Mouse (Mus musculus) thymus, adult 2 months (tissue): ENCODE measurements around the gene Card9. TPM values are rescaled to one million over a fixed set of nuclear protein-coding genes. Genes with fewer than 3 reads are reported as not detected.

ENCODE experiments used
- DNase-seq: peaks from one replicate; pipeline ENCODE4 v3.0.0; 2021
- H3K27ac ChIP-seq: fragments of 200-500 bp; 2 replicates; pipeline ENCODE4 v1.5.1; 2012; ENCODE audit warnings: low read length, control low read depth; ENCODE audit not compliant: control insufficient read depth, insufficient read depth
- H3K27me3 ChIP-seq: fragments of 200-500 bp; 2 replicates; pipeline ENCODE4 v1.6.1; 2012; ENCODE audit warnings: mild to moderate bottlenecking, low read length, moderate library complexity, mixed read lengths; ENCODE audit not compliant: control insufficient read depth, insufficient read depth
- H3K36me3 ChIP-seq: fragments of 200-500 bp; 2 replicates; pipeline ENCODE4 v1.6.1; 2012; ENCODE audit warnings: mild to moderate bottlenecking, low read length, moderate library complexity; ENCODE audit not compliant: control insufficient read depth, insufficient read depth
- H3K4me1 ChIP-seq: fragments of 200-500 bp; replicated peaks from 2 replicates; pipeline ENCODE4 v1.6.1; 2012; ENCODE audit warnings: low read length; ENCODE audit not compliant: control insufficient read depth, insufficient read depth
- H3K4me3 ChIP-seq: fragments of 200-500 bp; 2 replicates; pipeline ENCODE4 v1.5.1; 2012; ENCODE audit warnings: mild to moderate bottlenecking, low read length, control low read depth, moderate library complexity; ENCODE audit not compliant: control insufficient read depth, insufficient read depth
- CTCF ChIP-seq: fragments of 200-500 bp; IDR thresholded peaks from 2 replicates; pipeline ENCODE4 v1.5.1; 2012; ENCODE audit warnings: mild to moderate bottlenecking, control low read depth, low read length, moderate library complexity, borderline replicate concordance; ENCODE audit not compliant: control insufficient read depth, poor library complexity, insufficient read depth; ENCODE audit errors: extremely low read depth
- POLR2A ChIP-seq: fragments of 200-500 bp; IDR thresholded peaks from 2 replicates; pipeline ENCODE4 v1.6.1; 2012; ENCODE audit warnings: mild to moderate bottlenecking, low read length, control low read depth, moderate library complexity; ENCODE audit not compliant: control insufficient read depth, poor library complexity, insufficient read depth; ENCODE audit errors: extremely low read depth
- WGBS: fragments of 180-500 bp; shearing (Covaris S2); methylation state at CpG from one replicate; pipeline ENCODE4 v1.1.7; 2018; 5-methylcytosine and 5-hydroxymethylcytosine counted together
- polyA plus RNA-seq: library from polyadenylated mRNA; depleted of rRNA; stranded (reverse); fragments of >200 nt; gene quantifications from 2 replicates; pipeline ENCODE4 v1.2.3, GENCODE M21; 2012

The Card9 gene
- polyA plus RNA-seq, 1 experiment, result 51.0 TPM

DNA sequence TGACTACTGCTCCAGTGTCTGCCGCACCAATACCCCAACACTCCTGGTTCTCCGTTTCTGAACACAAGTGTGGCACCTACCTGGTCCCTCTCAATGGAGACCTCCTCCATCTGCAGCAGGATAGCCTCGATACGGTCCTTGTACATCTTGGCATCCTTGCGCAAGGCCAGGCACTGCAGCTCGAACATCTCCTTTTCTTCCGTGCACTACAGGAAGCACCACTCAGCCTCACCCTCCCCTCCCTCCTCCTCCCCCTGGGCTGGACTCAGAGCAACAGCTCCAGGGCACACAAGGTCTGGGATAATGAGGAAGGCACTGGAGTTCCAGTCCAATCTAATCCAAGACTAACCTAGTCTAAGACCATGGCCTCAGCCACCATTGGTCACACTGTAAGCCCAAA lies 4.0 kb downstream of the Card9 start:
- Histone ChIP-seq H3K27me3 (no peaks in the 10 kb centered on the region), H3K36me3 (no peaks in the 10 kb centered on the region), H3K4me1 (peaks cover 44% of the 10 kb centered on the region), H3K4me3 (peak overlapping the region; percentile 32), H3K27ac (peak overlapping the region; percentile 29; the same call in 1 of the 2 replicates)
- WGBS, result 67% methylated on average over 7 of the region's 7 CpGs
- no peak for TF ChIP-seq POLR2A
- DNase-seq, result peak; percentile 50

- DNase-seq, result no peak
- H3K4me3 ChIP-seq, result no peak overlapping the region; the same call in 1 of the 2 replicates
- peaks cover 47% of the 10 kb centered on the region for H3K4me1 ChIP-seq
- peak overlapping the region; percentile 29 for H3K27ac ChIP-seq
- no peak for TF ChIP-seq CTCF
- TF ChIP-seq POLR2A, result no peak
- WGBS, result 28% methylated on average over 4 of the region's 4 CpGs
- no peaks in the 10 kb centered on the region for H3K27me3 ChIP-seq
- H3K36me3 ChIP-seq, result no peaks in the 10 kb centered on the region
Observed at GRCm38 (mm10) chr2:26356231-26356630, 4.5 kb downstream of the Card9 start.

DNA sequence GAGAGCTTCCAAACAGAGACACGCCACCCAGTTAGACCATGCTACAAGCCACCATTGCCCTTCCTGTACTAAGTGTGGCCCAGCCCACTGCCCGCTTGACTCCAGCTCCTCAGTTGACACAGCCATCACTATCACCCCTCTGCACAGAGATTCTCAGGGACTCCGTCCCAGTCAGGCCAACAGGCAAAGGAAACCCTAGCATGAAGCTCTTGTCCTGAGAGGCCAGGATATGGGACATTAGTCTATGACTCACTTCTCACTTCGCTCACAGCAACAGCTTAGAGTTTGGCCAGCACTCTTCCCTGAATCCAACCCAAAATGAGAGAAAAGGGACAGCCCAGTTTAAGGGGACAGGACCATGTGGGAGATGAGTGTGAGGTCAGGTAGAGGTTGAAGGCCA lies 6.3 kb downstream of the Card9 start:
- Histone ChIP-seq H3K4me3 (no peak overlapping the region), H3K27ac (no peak overlapping the region), H3K4me1 (peaks cover 44% of the 10 kb centered on the region), H3K36me3 (no peaks in the 10 kb centered on the region), H3K27me3 (no peaks in the 10 kb centered on the region)
- TF ChIP-seq CTCF (no peak), POLR2A (no peak)
- WGBS, result 96% methylated on average over 4 of the region's 4 CpGs
- DNase-seq, result no peak

DNA sequence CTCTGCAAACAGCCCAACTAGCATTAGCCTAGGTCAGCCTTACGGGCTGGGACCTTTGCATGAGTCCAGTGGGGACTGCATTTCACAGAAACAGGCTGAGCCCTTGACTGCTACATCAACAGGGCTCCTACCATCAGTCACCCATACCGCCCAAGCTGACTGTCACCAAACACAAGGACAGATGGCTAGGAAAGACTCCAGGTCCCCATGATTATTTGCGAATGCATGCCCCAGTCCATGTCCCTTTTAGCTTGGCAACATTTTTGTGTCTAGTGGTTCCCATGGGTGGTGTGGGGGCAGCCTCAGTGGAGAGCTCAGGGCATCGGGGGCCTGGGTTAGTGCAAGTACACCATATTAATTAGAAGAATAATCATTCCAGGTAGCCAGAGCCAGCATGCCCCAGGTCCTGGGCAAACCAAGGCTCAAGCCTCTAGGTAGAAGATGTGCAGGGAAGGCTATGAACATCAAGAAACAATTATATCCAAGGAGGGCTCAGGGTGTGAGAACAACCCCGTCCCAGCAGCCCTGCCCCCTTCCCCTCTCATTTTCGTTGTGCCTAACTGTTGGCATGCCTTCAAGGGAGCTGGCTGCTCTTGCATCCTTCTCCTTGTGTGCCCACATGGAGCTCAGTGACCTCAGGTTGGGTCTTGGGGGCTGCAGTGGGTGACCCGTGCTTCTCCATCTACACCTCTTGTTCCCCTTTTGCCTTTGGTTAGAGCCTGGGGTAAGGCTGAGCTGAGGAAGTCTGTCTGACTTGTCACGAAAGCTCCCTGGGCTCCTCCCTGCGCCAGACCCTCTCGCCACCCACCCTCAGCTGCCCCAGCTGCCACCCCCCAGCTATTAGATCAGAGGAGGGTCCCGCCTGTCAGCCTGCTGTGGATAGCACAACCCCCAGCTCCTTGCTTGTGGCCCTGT lies 7.4 kb downstream of the Card9 start:
- TF ChIP-seq CTCF (no peak), POLR2A (no peak)
- DNase-seq, result no peak
- Histone ChIP-seq H3K4me3 (no peak overlapping the region), H3K4me1 (peaks cover 44% of the 10 kb centered on the region), H3K27ac (no peak overlapping the region), H3K27me3 (no peaks in the 10 kb centered on the region), H3K36me3 (no peaks in the 10 kb centered on the region)
- 92% methylated on average over 11 of the region's 11 CpGs for WGBS

- peak; percentile 78 for DNase-seq
- Histone ChIP-seq H3K27ac (peak overlapping the region; percentile 84), H3K4me1 (peaks cover 39% of the 10 kb centered on the region), H3K4me3 (peak overlapping the region; percentile 44), H3K27me3 (no peaks in the 10 kb centered on the region), H3K36me3 (no peaks in the 10 kb centered on the region)
- WGBS, result 6% methylated on average over 36 of the region's 36 CpGs
- TF ChIP-seq CTCF (0 out of 2 replicates have a peak, but pooled peaks have one; percentile 9), POLR2A (no peak)
Observed at GRCm38 (mm10) chr2:26352291-26352910, 8.3 kb downstream of the Card9 start.

GRCm38 (mm10) chr2:26351358-26352290 lies 9.1 kb downstream of the Card9 start, which contains the start of gene Dnlz:
Dnlz (minus strand) TSS chr2:26352110.
- peak within 1 kb of the TSS; percentile 93 for H3K4me3 ChIP-seq
- no peaks in the 10 kb centered on the region for H3K27me3 ChIP-seq
- DNase-seq, result peak; percentile 95
- H3K27ac ChIP-seq, result peak within 1 kb of the TSS; percentile 84
- H3K4me1 ChIP-seq, result peaks cover 31% of the 10 kb centered on the region
- TF ChIP-seq POLR2A (no peak), CTCF (no peak)
- WGBS, result 1% methylated on average over 62 of the region's 62 CpGs
- H3K36me3 ChIP-seq, result no peaks in the 10 kb centered on the region
